Mouse (Mus musculus): ENCODE measurements at regions not wholly inside any gene's neighbourhood (a gene's known extent, or its start where the extent isn't known, plus 50 kb on each side); places are given as distances from the start of the nearest gene placed in this dataset.

DNA sequence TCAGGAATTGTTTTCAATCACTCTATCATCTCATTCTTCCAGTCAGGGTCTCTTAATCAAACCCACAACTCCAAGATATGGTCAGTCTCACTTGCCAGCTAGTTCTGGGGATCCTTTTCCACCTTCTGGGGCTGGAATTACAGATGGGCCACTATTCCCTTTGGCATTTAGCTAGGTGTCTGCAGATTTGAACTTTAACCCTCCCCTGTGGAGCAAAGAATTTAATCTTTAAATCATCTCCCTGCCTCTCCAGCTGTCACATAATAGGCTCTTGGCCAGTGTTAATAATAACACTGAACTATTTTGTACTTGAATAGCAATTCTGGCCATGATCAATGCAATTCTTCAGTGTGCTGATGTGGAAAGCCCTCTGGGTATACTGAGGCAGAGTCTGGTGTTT, 435.0 kb upstream of the Tmem132c start:
- H3K4me3 ChIP-seq: no peak overlapping the region
- no peaks in the 10 kb centered on the region for H3K4me1 ChIP-seq (replicated peaks)
- H3K27me3 ChIP-seq: no peaks in the 10 kb centered on the region
- no peak overlapping the region for H3K4me2 ChIP-seq
- no peak overlapping the region for H3K27ac ChIP-seq (replicated peaks)
- ATAC-seq (ENCODE audit: low read depth): no peak
- 0 out of 2 replicates have a peak, but pooled peaks cover 4% of the 10 kb centered on the region for H3K9me3 ChIP-seq
- H3K36me3 ChIP-seq: no peaks in the 10 kb centered on the region
- no peak overlapping the region for H3K9ac ChIP-seq

DNA sequence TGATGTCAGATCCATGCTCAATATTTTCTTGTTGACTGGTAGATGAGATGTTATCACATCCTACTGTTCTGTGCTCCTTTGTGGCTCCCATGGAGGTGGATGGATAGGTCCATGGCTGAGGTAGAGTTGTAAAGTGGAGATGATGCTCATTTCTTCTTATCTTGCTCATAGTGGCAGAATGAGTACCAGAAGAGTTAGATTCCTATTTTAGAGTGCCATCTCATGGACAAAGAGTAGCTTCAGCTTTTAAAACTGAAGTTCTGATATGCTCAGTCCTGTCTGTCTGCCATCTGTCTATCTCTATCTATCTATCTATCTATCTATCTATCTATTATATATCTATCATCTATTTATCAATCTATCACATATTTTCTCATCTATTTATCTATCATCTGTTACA, 425.5 kb upstream of the Tmem132c start:
- ATAC-seq (ENCODE audit: low read depth): no peak
- Histone ChIP-seq H3K27ac (replicated peaks) (no peak overlapping the region), H3K9ac (no peak overlapping the region), H3K27me3 (no peaks in the 10 kb centered on the region), H3K36me3 (no peaks in the 10 kb centered on the region), H3K4me3 (no peak overlapping the region), H3K9me3 (0 out of 2 replicates have a peak, but pooled peaks cover 5% of the 10 kb centered on the region), H3K4me1 (replicated peaks) (no peaks in the 10 kb centered on the region), H3K4me2 (no peak overlapping the region)

DNA sequence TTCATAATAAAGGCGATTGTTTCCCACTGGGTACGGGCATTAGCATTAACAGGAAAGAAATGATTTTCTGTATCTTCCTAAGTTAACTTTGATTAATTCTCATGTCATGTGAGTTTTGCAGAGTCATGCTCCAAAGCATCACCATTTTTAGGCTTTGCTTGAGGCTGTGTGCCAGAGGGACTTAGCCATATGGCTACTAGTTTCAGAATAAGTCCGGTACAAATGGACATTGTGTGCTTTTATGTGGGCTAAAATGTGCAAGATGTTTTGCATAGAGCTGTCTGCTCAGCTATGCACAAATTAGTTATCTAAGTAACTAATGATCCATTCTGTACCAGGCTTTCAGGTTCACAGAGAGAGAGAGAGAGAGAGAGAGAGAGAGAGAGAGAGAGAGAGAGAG, 406.2 kb upstream of the Tmem132c start:
- 86% methylated on average over 3 of the region's 3 CpGs for WGBS
- Histone ChIP-seq H3K36me3 (no peaks in the 10 kb centered on the region), H3K27ac (replicated peaks) (no peak overlapping the region)

DNA sequence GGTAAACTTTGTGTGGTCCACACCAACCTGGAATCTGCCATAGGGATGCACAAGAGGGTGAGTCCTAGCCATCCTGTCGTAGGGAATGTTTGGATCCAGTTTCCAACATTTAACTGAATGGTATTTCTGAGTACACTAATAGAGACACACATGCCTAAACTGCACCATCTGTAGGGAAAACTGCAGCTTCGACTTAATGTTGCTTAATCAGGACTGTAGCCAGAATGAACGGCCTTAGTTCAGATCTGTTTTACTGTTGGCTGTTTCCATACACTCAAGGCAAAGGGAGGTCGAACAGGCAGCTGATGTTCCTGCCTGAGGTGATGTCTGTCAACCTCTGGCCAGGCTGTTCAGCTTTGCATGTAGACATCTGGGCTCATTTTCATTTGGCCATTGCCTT, 399.0 kb upstream of the Tmem132c start:
- ATAC-seq (ENCODE audit: low read depth): no peak
- Histone ChIP-seq H3K9me3 (no peaks in the 10 kb centered on the region), H3K27me3 (no peaks in the 10 kb centered on the region), H3K27ac (replicated peaks) (no peak overlapping the region), H3K36me3 (no peaks in the 10 kb centered on the region), H3K4me2 (no peak overlapping the region), H3K4me1 (replicated peaks) (no peaks in the 10 kb centered on the region), H3K4me3 (no peak overlapping the region), H3K9ac (no peak overlapping the region)
- WGBS: 80% methylated on average over 4 of the region's 4 CpGs

More for the DNA sequence above, 406.2 kb upstream of the Tmem132c start:
- Histone ChIP-seq H3K4me1 (replicated peaks) (no peaks in the 10 kb centered on the region), H3K4me3 (no peak overlapping the region), H3K9ac (no peak overlapping the region), H3K9me3 (no peaks in the 10 kb centered on the region), H3K27me3 (no peaks in the 10 kb centered on the region), H3K4me2 (no peak overlapping the region)
- ATAC-seq (ENCODE audit: low read depth): no peak

DNA sequence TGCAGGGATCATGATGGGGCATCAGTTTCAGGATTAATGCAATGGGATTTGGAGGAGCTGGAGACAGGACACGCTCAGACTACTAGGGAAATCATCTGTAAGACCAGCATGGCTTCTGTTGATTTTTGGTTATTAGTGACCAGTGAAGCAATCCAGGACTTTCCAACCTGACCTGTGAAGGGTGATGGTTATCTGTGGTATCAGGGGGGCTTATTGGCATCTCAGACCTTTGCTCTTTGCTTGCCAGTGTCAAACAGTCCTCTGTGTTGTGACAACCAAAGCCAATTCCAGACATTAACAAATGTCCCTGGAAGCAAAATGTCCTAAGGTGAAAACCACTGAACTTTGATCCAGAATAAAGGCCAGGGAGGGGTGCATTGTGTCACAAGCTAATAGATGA, 379.5 kb upstream of the Tmem132c start:
- no peak for ATAC-seq (ENCODE audit: low read depth)
- no peak overlapping the region for H3K4me2 ChIP-seq
- H3K9ac ChIP-seq: no peak overlapping the region
- WGBS: 97% methylated on average over 1 of the region's 1 CpGs
- no peak overlapping the region for H3K4me3 ChIP-seq
- no peaks in the 10 kb centered on the region for H3K36me3 ChIP-seq
- no peaks in the 10 kb centered on the region for H3K27me3 ChIP-seq
- H3K27ac ChIP-seq (replicated peaks): no peak overlapping the region
- H3K9me3 ChIP-seq: no peaks in the 10 kb centered on the region
- no peaks in the 10 kb centered on the region for H3K4me1 ChIP-seq (replicated peaks)

DNA sequence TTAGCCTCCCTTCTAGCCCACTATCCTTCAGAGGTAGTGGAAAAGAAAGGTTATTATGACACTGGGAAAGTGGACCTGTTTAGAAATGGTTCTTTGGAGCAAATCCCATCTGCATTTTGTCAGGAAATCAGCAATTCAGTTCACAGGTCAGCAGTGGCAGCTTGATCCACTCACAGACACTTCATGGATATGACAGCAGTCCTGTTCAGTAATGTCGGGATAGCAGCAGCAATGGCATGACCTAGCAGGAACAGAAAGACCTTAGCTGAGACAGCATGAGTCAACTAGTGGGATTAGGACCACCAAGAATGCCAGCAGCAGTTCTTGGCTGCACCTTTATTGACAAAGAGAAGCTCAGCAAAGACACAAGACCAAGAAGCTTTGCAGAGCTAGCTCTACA, 365.8 kb upstream of the Tmem132c start:
- no peak overlapping the region for H3K27ac ChIP-seq (replicated peaks)
- no peak overlapping the region for H3K4me2 ChIP-seq
- no peaks in the 10 kb centered on the region for H3K27me3 ChIP-seq
- no peaks in the 10 kb centered on the region for H3K36me3 ChIP-seq
- H3K9ac ChIP-seq: no peak overlapping the region
- ATAC-seq (ENCODE audit: low read depth): no peak
- H3K4me1 ChIP-seq (replicated peaks): no peaks in the 10 kb centered on the region
- H3K9me3 ChIP-seq: no peaks in the 10 kb centered on the region
- H3K4me3 ChIP-seq: no peak overlapping the region
- 92% methylated on average over 1 of the region's 1 CpGs for WGBS

DNA sequence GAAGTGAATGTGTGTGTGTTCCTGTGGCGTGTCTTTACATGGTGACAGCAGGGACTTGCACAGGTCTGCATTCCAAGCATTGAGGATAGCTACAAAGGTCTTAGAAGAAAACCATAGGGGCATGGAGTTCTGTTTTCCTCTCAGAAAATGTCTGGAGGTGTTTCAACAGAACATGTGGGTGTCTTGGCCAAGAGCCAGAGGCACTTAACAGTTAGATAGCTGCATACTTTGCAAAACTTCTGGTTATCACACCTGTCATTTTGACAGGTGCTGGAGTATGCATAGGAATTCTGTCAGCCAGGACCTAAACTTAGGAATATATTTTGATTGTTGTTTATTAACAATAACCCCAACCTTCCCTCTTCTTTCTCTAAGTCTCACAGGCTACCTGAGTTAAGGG, 350.9 kb upstream of the Tmem132c start:
- Histone ChIP-seq H3K4me3 (no peak overlapping the region), H3K36me3 (no peaks in the 10 kb centered on the region), H3K27ac (replicated peaks) (no peak overlapping the region), H3K9ac (no peak overlapping the region), H3K27me3 (no peaks in the 10 kb centered on the region), H3K4me2 (no peak overlapping the region), H3K9me3 (no peaks in the 10 kb centered on the region), H3K4me1 (replicated peaks) (no peaks in the 10 kb centered on the region)
- WGBS: 79% methylated on average over 1 of the region's 1 CpGs
- ATAC-seq (ENCODE audit: low read depth): no peak

DNA sequence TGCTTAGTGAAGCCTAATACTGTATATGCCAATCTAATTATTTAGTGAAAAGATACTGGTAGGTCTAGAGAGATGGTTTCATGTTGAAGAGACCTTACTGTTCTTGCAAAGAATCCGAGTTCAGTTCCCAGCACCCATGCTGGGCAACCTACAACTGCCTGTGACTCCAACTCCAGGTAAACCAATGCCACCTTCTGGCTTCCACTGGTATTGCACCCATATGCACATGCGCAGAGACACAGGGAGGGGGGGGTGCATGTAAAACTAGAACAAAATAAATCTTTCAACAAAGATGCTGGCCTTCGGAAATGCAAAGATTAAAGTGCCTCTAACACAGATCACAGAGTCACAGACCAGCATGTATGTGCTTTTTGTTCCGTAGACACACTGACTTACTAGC, 348.5 kb upstream of the Tmem132c start:
- no peak overlapping the region for H3K4me2 ChIP-seq
- H3K9me3 ChIP-seq: no peaks in the 10 kb centered on the region
- no peak overlapping the region for H3K4me3 ChIP-seq
- no peaks in the 10 kb centered on the region for H3K27me3 ChIP-seq
- ATAC-seq (ENCODE audit: low read depth): no peak
- no peak overlapping the region for H3K9ac ChIP-seq
- H3K27ac ChIP-seq (replicated peaks): no peak overlapping the region
- no peaks in the 10 kb centered on the region for H3K36me3 ChIP-seq
- no peaks in the 10 kb centered on the region for H3K4me1 ChIP-seq (replicated peaks)
- WGBS: 90% methylated on average over 4 of the region's 4 CpGs

DNA sequence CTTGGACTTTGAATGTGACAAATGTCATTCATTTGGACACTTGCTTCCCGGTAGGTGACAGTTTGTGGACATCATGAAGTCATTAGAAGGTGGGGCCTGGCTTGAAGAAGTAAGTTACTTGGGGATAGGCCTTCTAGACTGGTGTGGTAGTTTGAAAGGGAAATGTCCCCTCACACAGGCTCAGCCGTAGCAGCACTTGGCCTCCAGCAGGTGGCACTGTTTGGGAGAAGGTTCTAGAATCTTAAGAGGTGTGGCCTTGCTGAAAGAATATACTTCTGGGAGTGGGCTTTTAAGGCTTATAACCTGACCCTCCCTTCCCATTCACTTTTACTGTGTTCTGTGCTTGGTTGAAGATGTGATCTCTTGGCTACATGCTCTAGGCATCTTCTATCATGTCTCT, 331.5 kb upstream of the Tmem132c start:
- ATAC-seq (ENCODE audit: low read depth): no peak
- Histone ChIP-seq H3K4me1 (replicated peaks) (no peaks in the 10 kb centered on the region), H3K9me3 (no peaks in the 10 kb centered on the region), H3K27me3 (no peaks in the 10 kb centered on the region), H3K4me2 (no peak overlapping the region), H3K27ac (replicated peaks) (no peak overlapping the region), H3K4me3 (no peak overlapping the region), H3K36me3 (no peaks in the 10 kb centered on the region), H3K9ac (no peak overlapping the region)
- 84% methylated on average over 2 of the region's 2 CpGs for WGBS

DNA sequence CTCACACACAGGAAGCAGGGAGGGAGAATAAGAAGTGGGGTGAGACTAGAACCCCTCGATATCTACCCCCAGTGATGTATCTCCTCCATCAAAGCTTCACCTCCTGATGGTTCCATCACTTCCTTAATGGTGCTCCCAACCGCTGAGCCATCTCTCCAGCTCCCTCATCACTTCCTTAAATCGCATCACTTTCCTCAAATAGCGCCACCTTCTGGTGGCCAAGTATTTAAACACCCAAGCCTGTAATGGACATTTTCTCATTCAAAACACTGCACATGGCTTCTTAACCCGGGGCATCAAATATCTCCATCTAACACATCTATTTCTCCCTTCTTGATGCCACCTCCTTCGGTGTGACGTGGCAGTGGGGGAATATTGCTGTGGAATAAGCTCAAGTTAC, 324.3 kb upstream of the Tmem132c start:
- H3K4me1 ChIP-seq (replicated peaks): no peaks in the 10 kb centered on the region
- H3K4me3 ChIP-seq: no peak overlapping the region
- no peak overlapping the region for H3K9ac ChIP-seq
- no peaks in the 10 kb centered on the region for H3K36me3 ChIP-seq
- H3K27ac ChIP-seq (replicated peaks): no peak overlapping the region
- no peaks in the 10 kb centered on the region for H3K9me3 ChIP-seq
- ATAC-seq (ENCODE audit: low read depth): no peak
- H3K4me2 ChIP-seq: no peak overlapping the region
- WGBS: 73% methylated on average over 7 of the region's 7 CpGs
- H3K27me3 ChIP-seq: no peaks in the 10 kb centered on the region

DNA sequence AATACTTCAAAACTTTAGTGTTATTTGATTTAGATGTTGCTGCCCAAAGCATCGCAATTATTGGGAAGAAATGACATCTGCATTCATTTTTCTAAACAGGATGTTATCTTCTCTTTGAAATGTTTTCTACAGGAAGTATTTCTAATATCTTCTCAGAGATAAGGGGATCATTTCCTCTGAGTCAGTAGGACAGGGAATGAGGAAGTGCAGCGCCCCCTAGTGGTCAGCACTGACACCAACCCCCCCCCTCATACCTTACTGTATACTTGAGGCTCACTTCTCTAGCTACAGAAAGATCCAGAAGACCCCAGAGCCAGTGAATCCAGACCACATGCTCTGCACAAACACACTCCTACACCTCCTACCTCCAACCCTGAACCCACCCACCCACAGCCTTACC, 308.1 kb upstream of the Tmem132c start:
- H3K27me3 ChIP-seq: no peaks in the 10 kb centered on the region
- H3K4me3 ChIP-seq: no peak overlapping the region
- no peaks in the 10 kb centered on the region for H3K4me1 ChIP-seq (replicated peaks)
- H3K36me3 ChIP-seq: no peaks in the 10 kb centered on the region
- H3K9ac ChIP-seq: no peak overlapping the region
- H3K4me2 ChIP-seq: no peak overlapping the region
- no peak overlapping the region for H3K27ac ChIP-seq (replicated peaks)
- ATAC-seq (ENCODE audit: low read depth): no peak
- H3K9me3 ChIP-seq: no peaks in the 10 kb centered on the region
- WGBS: 63% methylated on average over 2 of the region's 2 CpGs

DNA sequence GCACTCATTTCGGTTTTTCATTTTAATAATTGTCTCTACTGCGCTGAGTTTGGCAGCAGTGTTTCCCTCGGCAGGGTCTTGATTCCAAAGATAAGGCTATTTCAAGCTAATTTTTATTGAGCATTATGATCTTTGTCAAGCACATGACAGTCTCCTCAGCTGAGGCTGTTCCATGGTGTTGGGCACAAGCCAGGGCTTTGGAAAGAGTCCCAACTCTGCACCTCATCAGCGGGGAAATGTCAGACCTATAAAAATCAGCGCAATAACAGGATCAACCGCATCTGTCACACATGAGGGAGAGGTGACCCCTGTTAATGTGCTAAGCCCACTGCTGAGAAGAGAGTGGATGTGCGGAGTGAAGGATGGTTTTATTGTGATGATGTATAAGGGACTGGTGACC, 296.7 kb upstream of the Tmem132c start:
- 71% methylated on average over 7 of the region's 7 CpGs for WGBS
- Histone ChIP-seq H3K9me3 (no peaks in the 10 kb centered on the region), H3K9ac (no peak overlapping the region), H3K27me3 (no peaks in the 10 kb centered on the region), H3K4me1 (replicated peaks) (no peaks in the 10 kb centered on the region), H3K4me2 (no peak overlapping the region), H3K36me3 (no peaks in the 10 kb centered on the region), H3K4me3 (no peak overlapping the region), H3K27ac (replicated peaks) (no peak overlapping the region)
- no peak for ATAC-seq (ENCODE audit: low read depth)

DNA sequence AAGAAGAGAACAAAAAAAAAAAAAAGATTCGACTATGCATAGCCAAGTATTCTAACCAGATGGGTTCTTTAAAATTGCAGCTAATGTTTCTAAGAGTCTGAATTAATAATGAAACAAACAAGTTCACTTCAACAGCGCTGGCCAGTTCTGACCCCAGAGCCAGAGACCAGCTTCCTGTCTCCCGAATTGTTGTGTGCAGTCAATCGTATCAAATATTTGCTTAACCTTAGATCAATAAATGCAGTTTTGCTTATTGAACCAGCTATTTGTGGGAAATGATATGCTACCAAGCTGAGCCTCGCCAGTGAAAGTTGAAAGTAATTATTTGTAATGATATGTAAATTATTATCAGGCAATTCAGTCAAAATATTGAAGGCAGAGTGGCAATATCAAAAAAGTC, 287.4 kb upstream of the Tmem132c start:
- WGBS: 78% methylated on average over 5 of the region's 5 CpGs
- Histone ChIP-seq H3K4me3 (no peak overlapping the region), H3K4me1 (replicated peaks) (no peaks in the 10 kb centered on the region)

DNA sequence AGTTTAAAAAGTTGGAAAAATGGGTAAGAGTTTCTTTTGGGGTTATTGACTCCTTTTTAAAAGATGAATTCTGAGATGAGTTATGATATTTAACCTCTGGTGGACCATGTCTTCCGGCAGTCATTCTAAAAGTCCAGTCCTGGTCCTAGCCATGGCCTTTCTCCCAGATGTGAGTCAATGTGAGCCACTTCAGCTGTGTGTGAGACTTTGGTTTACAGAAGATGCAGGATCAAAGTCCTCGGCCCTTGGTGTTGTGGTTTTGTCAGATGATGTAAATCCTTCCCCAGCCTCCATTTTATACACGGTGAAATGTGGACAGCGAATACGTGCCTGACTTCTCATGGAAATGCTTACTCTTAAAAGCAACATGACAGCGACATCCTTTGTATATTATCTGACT, 287.0 kb upstream of the Tmem132c start:
- Histone ChIP-seq H3K27ac (replicated peaks) (no peak overlapping the region), H3K4me3 (no peak overlapping the region), H3K36me3 (no peaks in the 10 kb centered on the region), H3K9ac (no peak overlapping the region), H3K4me1 (replicated peaks) (no peaks in the 10 kb centered on the region), H3K4me2 (no peak overlapping the region), H3K27me3 (no peaks in the 10 kb centered on the region), H3K9me3 (no peaks in the 10 kb centered on the region)
- no peak for ATAC-seq (ENCODE audit: low read depth)
- 91% methylated on average over 6 of the region's 6 CpGs for WGBS

More for the DNA sequence above, 287.4 kb upstream of the Tmem132c start:
- Histone ChIP-seq H3K36me3 (no peaks in the 10 kb centered on the region), H3K27me3 (no peaks in the 10 kb centered on the region), H3K4me2 (no peak overlapping the region), H3K27ac (replicated peaks) (no peak overlapping the region), H3K9me3 (no peaks in the 10 kb centered on the region), H3K9ac (no peak overlapping the region)
- no peak for ATAC-seq (ENCODE audit: low read depth)
